Mouse (Mus musculus): Measurements from ENCODE around the gene Lgals2. TPM values are rescaled to one million over a fixed set of nuclear protein-coding genes. Genes with fewer than 3 reads are reported as not detected.
A peak's percentile ranks its signal among the peaks of the same experiment; 100 is the strongest.

Gene Lgals2
- total and polyA plus RNA-seq, 3 experiments, result not detected

DNA sequence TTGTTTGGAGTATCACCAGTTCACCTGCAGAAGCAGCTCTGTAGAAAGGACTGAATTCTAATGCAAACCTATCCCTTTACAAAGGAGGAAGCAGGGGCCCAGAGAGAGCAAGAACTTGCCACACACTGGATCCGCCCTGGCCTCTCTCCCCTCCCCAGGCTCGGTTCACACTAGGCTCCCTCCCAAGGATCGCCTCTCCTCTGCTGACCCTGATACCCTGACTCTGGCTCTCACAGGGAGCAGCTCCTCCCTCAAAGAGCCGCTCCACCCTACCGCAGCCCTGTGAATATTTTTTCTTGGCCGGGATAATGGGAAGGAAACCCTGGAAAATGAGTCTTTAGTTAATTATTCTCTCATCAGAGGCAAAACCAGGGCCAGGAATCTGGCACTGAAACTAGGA lies 51.0 kb downstream of the Lgals2 start:
- no peak overlapping the region for H3K4me3 ChIP-seq (ENCODE audit: low read depth, low read length)
- H3K4me1 ChIP-seq (ENCODE audit: insufficient read depth, low read depth, low read length), result no peaks in the 10 kb centered on the region
- peaks cover 10% of the 10 kb centered on the region for H3K9me3 ChIP-seq (replicated peaks)
- peaks cover 12% of the 10 kb centered on the region; the same call in 1 of the 2 replicates for H3K27me3 ChIP-seq (ENCODE audit: insufficient read depth, low read length)
- ATAC-seq (ENCODE audit: extremely low read depth, insufficient number of reproducible peaks, low FRiP score, poor library complexity, severe bottlenecking) (no peak), DNase-seq (ENCODE audit: low spot score) (no peak)
- H3K36me3 ChIP-seq (replicated peaks), result no peaks in the 10 kb centered on the region
- TF ChIP-seq CTCF (IDR thresholded peaks at IDR 0.05; ENCODE audit: low read depth, low read length), result no peak
- TF ChIP-seq TAL1 (conservative IDR thresholded peaks at IDR 0.05; ENCODE audit: low read depth, low read length), result no peak
- TF ChIP-seq POLR2AphosphoS5 (IDR thresholded peaks at IDR 0.05; ENCODE audit: insufficient replicate concordance, low read depth, low read length), result no peak
- TF ChIP-seq GATA2 (IDR thresholded peaks at IDR 0.05; ENCODE audit: borderline replicate concordance, low read depth, low read length), result no peak
- TF ChIP-seq GATA1 (IDR thresholded peaks at IDR 0.05; ENCODE audit: borderline replicate concordance, low read length), result no peak

DNA sequence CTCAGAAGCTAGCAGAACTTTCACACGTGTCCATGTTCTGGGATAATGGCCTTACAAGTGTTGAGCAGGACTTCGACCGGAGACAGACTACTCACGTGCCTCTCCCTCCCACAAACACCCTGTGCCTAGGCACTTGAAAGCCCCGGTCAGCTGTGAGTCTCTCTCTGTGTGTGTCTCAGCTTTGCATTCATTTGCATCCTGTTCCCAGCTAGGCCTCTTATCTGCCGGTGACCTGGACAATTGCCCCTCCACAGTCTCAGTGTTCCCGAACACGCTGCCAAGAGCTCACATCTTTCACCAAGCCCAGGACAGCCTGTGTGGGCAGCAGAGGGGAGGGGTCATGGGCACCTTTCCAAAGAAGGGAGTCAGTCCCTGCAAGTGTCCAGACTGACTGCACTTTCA lies 51.8 kb downstream of the Lgals2 start:
- Histone ChIP-seq H3K4me1 (ENCODE audit: insufficient read depth, low read depth, low read length) (no peaks in the 10 kb centered on the region), H3K4me3 (ENCODE audit: low read depth, low read length) (no peak overlapping the region), H3K36me3 (replicated peaks) (no peaks in the 10 kb centered on the region), H3K27me3 (ENCODE audit: insufficient read depth, low read length) (peaks cover 14% of the 10 kb centered on the region; the same call in 1 of the 2 replicates), H3K9me3 (replicated peaks) (peaks cover 10% of the 10 kb centered on the region)
- TF ChIP-seq GATA1 (IDR thresholded peaks at IDR 0.05; ENCODE audit: borderline replicate concordance, low read length), result no peak
- DNase-seq (ENCODE audit: low spot score) (no peak), ATAC-seq (ENCODE audit: extremely low read depth, insufficient number of reproducible peaks, low FRiP score, poor library complexity, severe bottlenecking) (no peak)

DNA sequence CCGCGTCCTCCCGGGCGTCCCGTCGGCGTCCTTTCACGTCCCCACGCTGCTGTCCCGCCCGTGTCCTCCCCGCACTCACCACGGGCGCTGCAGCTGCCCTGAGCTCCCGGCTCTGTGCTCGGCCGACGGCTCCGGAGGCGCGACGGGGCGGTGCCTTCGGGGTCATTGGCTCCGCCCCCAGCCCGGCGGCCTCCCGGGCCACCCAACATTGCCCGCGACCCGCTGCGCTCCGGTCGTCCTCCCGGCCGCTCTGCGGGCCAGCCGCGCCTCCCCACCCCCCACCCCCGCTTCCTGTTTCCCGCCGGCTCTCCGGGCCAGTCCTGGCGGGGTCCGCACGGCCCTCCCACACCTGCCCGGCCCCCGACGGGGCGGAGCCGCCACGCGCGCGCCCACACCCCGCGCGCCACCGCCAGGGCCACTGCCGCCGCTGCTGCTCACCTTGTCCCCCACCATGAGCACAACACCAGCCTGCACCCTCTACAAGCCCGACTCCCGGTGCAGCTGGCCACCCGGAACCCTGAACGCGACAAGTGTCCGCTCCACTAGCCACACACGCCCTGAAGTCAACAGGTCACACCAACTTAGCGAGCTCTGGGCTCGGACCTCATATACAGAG lies 52.4 kb downstream of the Lgals2 start, which contains the start of gene Card10:
Card10 (minus strand) TSS at position 267 of the 616 bp plus-strand sequence.
- Histone ChIP-seq H3K36me3 (replicated peaks) (no peaks in the 10 kb centered on the region), H3K9me3 (replicated peaks) (peaks cover 10% of the 10 kb centered on the region), H3K27me3 (ENCODE audit: insufficient read depth, low read length) (peaks cover 10% of the 10 kb centered on the region; the same call in 1 of the 2 replicates), H3K4me3 (ENCODE audit: low read depth, low read length) (0 out of 2 replicates have a peak within 1 kb of the TSS, but pooled peaks have one; percentile 4), H3K4me1 (ENCODE audit: insufficient read depth, low read depth, low read length) (no peaks in the 10 kb centered on the region)
- DNase-seq (ENCODE audit: low spot score), result no peak
- ATAC-seq (ENCODE audit: extremely low read depth, insufficient number of reproducible peaks, low FRiP score, poor library complexity, severe bottlenecking), result no peak
- TF ChIP-seq GATA2 (IDR thresholded peaks at IDR 0.05; ENCODE audit: borderline replicate concordance, low read depth, low read length), result no peak
- no peak for TF ChIP-seq POLR2AphosphoS5 (IDR thresholded peaks at IDR 0.05; ENCODE audit: insufficient replicate concordance, low read depth, low read length)

DNA sequence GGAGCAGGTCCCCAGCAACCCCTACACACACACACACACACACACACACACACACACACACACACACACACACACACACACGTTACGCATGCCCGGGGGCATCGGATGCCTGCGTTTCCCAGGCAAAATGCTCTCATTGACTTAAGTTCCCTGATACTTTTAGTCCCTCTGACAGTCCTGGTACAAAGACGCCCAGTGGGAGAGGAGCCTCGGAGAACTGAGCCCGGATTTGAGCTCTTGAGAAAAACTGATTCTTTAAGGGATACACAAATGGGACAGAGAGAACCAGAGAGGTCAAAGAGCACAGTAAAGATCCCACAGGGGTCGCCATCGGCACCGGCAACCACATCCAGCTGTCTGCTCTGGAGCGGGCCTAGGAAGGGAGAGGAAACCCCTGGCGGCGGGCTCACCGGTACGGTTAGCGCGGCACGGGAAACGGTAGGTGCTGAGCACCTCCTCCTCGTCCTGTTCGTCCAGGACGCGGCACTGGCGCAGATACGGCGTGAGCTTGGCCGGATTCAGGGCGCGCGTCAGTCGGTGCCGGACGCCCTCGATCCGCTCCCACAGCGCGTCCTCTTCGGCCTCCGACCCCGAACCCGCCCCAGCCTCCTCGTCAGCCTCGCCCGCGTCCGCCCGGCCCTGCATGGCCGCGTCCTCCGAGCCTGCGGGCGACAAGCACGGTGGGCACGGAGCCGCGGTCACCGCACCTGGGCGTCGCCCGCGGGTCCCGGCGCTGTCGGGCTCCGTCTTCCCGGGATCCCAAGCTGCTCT lies 53.2 kb downstream of the Lgals2 start:
- TF ChIP-seq GATA1 (IDR thresholded peaks at IDR 0.05; ENCODE audit: borderline replicate concordance, low read length) (no peak), TAL1 (conservative IDR thresholded peaks at IDR 0.05; ENCODE audit: low read depth, low read length) (no peak), GATA2 (IDR thresholded peaks at IDR 0.05; ENCODE audit: borderline replicate concordance, low read depth, low read length) (no peak), POLR2AphosphoS5 (IDR thresholded peaks at IDR 0.05; ENCODE audit: insufficient replicate concordance, low read depth, low read length) (no peak), CTCF (IDR thresholded peaks at IDR 0.05; ENCODE audit: low read depth, low read length) (no peak)
- Histone ChIP-seq H3K27me3 (ENCODE audit: insufficient read depth, low read length) (peaks cover 9% of the 10 kb centered on the region; the same call in 1 of the 2 replicates), H3K36me3 (replicated peaks) (no peaks in the 10 kb centered on the region), H3K9me3 (replicated peaks) (peaks cover 10% of the 10 kb centered on the region), H3K4me3 (ENCODE audit: low read depth, low read length) (0 out of 2 replicates have a peak overlapping the region, but pooled peaks have one; percentile 4), H3K4me1 (ENCODE audit: insufficient read depth, low read depth, low read length) (no peaks in the 10 kb centered on the region)
- ATAC-seq (ENCODE audit: extremely low read depth, insufficient number of reproducible peaks, low FRiP score, poor library complexity, severe bottlenecking) (no peak), DNase-seq (ENCODE audit: low spot score) (no peak)

DNA sequence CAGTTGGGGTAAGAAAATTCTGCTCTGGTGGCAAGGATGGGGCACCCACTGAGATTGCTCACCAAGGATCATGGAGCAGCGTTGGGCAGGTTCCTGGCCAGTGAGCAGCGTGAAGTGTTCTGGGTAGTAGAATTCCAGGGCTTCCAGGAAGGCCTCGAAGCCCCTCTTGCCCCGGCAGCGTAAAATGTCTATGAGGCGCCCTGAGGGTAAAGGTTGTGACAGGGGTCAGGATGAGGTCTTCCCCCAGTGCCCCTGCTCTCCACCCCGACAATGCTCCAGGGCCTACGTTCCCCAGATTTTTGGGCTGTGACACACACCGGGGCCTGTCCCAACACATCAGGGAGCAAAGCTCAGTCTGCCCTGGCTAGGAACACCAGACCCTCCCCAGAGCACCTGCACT lies 53.8 kb downstream of the Lgals2 start:
- no peak overlapping the region for H3K4me3 ChIP-seq (ENCODE audit: low read depth, low read length)
- no peaks in the 10 kb centered on the region for H3K4me1 ChIP-seq (ENCODE audit: insufficient read depth, low read depth, low read length)
- no peak for DNase-seq (ENCODE audit: low spot score)
- peaks cover 10% of the 10 kb centered on the region; the same call in 1 of the 2 replicates for H3K27me3 ChIP-seq (ENCODE audit: insufficient read depth, low read length)
- no peak for ATAC-seq (ENCODE audit: extremely low read depth, insufficient number of reproducible peaks, low FRiP score, poor library complexity, severe bottlenecking)
- TF ChIP-seq TAL1 (conservative IDR thresholded peaks at IDR 0.05; ENCODE audit: low read depth, low read length), result no peak
- TF ChIP-seq GATA2 (IDR thresholded peaks at IDR 0.05; ENCODE audit: borderline replicate concordance, low read depth, low read length), result no peak
- TF ChIP-seq CTCF (IDR thresholded peaks at IDR 0.05; ENCODE audit: low read depth, low read length), result no peak
- TF ChIP-seq POLR2AphosphoS5 (IDR thresholded peaks at IDR 0.05; ENCODE audit: insufficient replicate concordance, low read depth, low read length), result no peak
- TF ChIP-seq GATA1 (IDR thresholded peaks at IDR 0.05; ENCODE audit: borderline replicate concordance, low read length), result no peak
- H3K36me3 ChIP-seq (replicated peaks), result no peaks in the 10 kb centered on the region
- H3K9me3 ChIP-seq (replicated peaks), result peaks cover 10% of the 10 kb centered on the region

Other genes with a start within 250 kb of the Lgals2 start
- not detected in 2 replicates for gene Elfn2, start 136.8 kb downstream of the Lgals2 start, total RNA-seq (2014; fragmentation: Nextera tagmentation)
- gene Elfn2, start 136.8 kb downstream of the Lgals2 start, total RNA-seq (2017), result 0.05 TPM in 1 of 2 replicates, not detected in the other
- not detected in 2 replicates for gene Elfn2, start 136.8 kb downstream of the Lgals2 start, polyA plus RNA-seq (2012)
- gene Mfng, start 82.1 kb downstream of the Lgals2 start, total RNA-seq (2014; fragmentation: Nextera tagmentation), result not detected in 2 replicates
- not detected in 2 replicates for gene Mfng, start 82.1 kb downstream of the Lgals2 start, total RNA-seq (2017)
- not detected in 2 replicates for gene Mfng, start 82.1 kb downstream of the Lgals2 start, polyA plus RNA-seq (2012)
- gene Card10, start 52.5 kb downstream of the Lgals2 start, total RNA-seq (2014; fragmentation: Nextera tagmentation), result not detected in 2 replicates
- not detected in 2 replicates for gene Card10, start 52.5 kb downstream of the Lgals2 start, total RNA-seq (2017)
- gene Card10, start 52.5 kb downstream of the Lgals2 start, polyA plus RNA-seq (2012), result not detected in 2 replicates
- not detected in 2 replicates for gene Cdc42ep1, start 12.9 kb downstream of the Lgals2 start, total RNA-seq (2014; fragmentation: Nextera tagmentation)
- 0.11 TPM in 1 of 2 replicates, not detected in the other for gene Cdc42ep1, start 12.9 kb downstream of the Lgals2 start, total RNA-seq (2017)
- gene Cdc42ep1, start 12.9 kb downstream of the Lgals2 start, polyA plus RNA-seq (2012), result not detected in 2 replicates
- 52.6 and 60.2 TPM in 2 replicates for gene Gga1, start 21.7 kb upstream of the Lgals2 start, total RNA-seq (2014; fragmentation: Nextera tagmentation)
- 9.6 and 10.0 TPM in 2 replicates for gene Gga1, start 21.7 kb upstream of the Lgals2 start, total RNA-seq (2017)
- 158 and 177 TPM in 2 replicates for gene Gga1, start 21.7 kb upstream of the Lgals2 start, polyA plus RNA-seq (2012)
- gene Gm49510, start 44.1 kb upstream of the Lgals2 start, total RNA-seq (2014; fragmentation: Nextera tagmentation), result not detected in 2 replicates
- gene Gm49510, start 44.1 kb upstream of the Lgals2 start, total RNA-seq (2017), result 1.3 and 1.4 TPM in 2 replicates
- gene Gm49510, start 44.1 kb upstream of the Lgals2 start, polyA plus RNA-seq (2012), result 6.3 and 8.2 TPM in 2 replicates
- 207 and 231 TPM in 2 replicates for gene Sh3bp1, start 44.2 kb upstream of the Lgals2 start, total RNA-seq (2014; fragmentation: Nextera tagmentation)
- gene Sh3bp1, start 44.2 kb upstream of the Lgals2 start, total RNA-seq (2017), result 32.7 and 34.1 TPM in 2 replicates
- 1,400 and 1,821 TPM in 2 replicates for gene Sh3bp1, start 44.2 kb upstream of the Lgals2 start, polyA plus RNA-seq (2012)
- gene Pdxp, start 58.4 kb upstream of the Lgals2 start, total RNA-seq (2014; fragmentation: Nextera tagmentation), result 26.6 and 31.4 TPM in 2 replicates
- gene Pdxp, start 58.4 kb upstream of the Lgals2 start, total RNA-seq (2017), result 13.9 and 18.1 TPM in 2 replicates
- gene Pdxp, start 58.4 kb upstream of the Lgals2 start, polyA plus RNA-seq (2012), result 39.7 and 40.6 TPM in 2 replicates
- gene Lgals1, start 71.2 kb upstream of the Lgals2 start, total RNA-seq (2014; fragmentation: Nextera tagmentation), result 558 and 607 TPM in 2 replicates
- gene Lgals1, start 71.2 kb upstream of the Lgals2 start, total RNA-seq (2017), result 3,673 and 4,536 TPM in 2 replicates
- gene Lgals1, start 71.2 kb upstream of the Lgals2 start, polyA plus RNA-seq (2012), result 1,469 and 2,086 TPM in 2 replicates
- 13.2 and 25.6 TPM in 2 replicates for gene Nol12, start 79.4 kb upstream of the Lgals2 start, total RNA-seq (2014; fragmentation: Nextera tagmentation)
- 20.1 and 24.2 TPM in 2 replicates for gene Nol12, start 79.4 kb upstream of the Lgals2 start, total RNA-seq (2017)
- 15.9 and 16.7 TPM in 2 replicates for gene Nol12, start 79.4 kb upstream of the Lgals2 start, polyA plus RNA-seq (2012)
- gene Triobp, start 92.2 kb upstream of the Lgals2 start, total RNA-seq (2014; fragmentation: Nextera tagmentation), result 67.0 and 104 TPM in 2 replicates
- 23.6 and 24.4 TPM in 2 replicates for gene Triobp, start 92.2 kb upstream of the Lgals2 start, total RNA-seq (2017)
- gene Triobp, start 92.2 kb upstream of the Lgals2 start, polyA plus RNA-seq (2012), result 42.5 and 45.6 TPM in 2 replicates
- gene H1f0, start 172.9 kb upstream of the Lgals2 start, total RNA-seq (2014; fragmentation: Nextera tagmentation), result not detected in 2 replicates
- 0.16 TPM in 1 of 2 replicates, not detected in the other for gene H1f0, start 172.9 kb upstream of the Lgals2 start, total RNA-seq (2017)
- 0.03 and 0.05 TPM in 2 replicates for gene H1f0, start 172.9 kb upstream of the Lgals2 start, polyA plus RNA-seq (2012)
- not detected in 2 replicates for gene Galr3, start 186.4 kb upstream of the Lgals2 start, total RNA-seq (2014; fragmentation: Nextera tagmentation)
- not detected in 2 replicates for gene Galr3, start 186.4 kb upstream of the Lgals2 start, total RNA-seq (2017)
- not detected in 2 replicates for gene Galr3, start 186.4 kb upstream of the Lgals2 start, polyA plus RNA-seq (2012)
- 15.7 and 23.7 TPM in 2 replicates for gene Ankrd54, start 207.4 kb upstream of the Lgals2 start, total RNA-seq (2014; fragmentation: Nextera tagmentation)
- 15.8 and 19.0 TPM in 2 replicates for gene Ankrd54, start 207.4 kb upstream of the Lgals2 start, total RNA-seq (2017)
- 37.8 and 51.9 TPM in 2 replicates for gene Ankrd54, start 207.4 kb upstream of the Lgals2 start, polyA plus RNA-seq (2012)
- gene Eif3l, start 219.7 kb upstream of the Lgals2 start, total RNA-seq (2014; fragmentation: Nextera tagmentation), result 134 and 145 TPM in 2 replicates
- gene Eif3l, start 219.7 kb upstream of the Lgals2 start, total RNA-seq (2017), result 261 and 285 TPM in 2 replicates
- 20.8 and 30.9 TPM in 2 replicates for gene Eif3l, start 219.7 kb upstream of the Lgals2 start, polyA plus RNA-seq (2012)

All from G1E (cell line).